In the genomic region with DNA sequence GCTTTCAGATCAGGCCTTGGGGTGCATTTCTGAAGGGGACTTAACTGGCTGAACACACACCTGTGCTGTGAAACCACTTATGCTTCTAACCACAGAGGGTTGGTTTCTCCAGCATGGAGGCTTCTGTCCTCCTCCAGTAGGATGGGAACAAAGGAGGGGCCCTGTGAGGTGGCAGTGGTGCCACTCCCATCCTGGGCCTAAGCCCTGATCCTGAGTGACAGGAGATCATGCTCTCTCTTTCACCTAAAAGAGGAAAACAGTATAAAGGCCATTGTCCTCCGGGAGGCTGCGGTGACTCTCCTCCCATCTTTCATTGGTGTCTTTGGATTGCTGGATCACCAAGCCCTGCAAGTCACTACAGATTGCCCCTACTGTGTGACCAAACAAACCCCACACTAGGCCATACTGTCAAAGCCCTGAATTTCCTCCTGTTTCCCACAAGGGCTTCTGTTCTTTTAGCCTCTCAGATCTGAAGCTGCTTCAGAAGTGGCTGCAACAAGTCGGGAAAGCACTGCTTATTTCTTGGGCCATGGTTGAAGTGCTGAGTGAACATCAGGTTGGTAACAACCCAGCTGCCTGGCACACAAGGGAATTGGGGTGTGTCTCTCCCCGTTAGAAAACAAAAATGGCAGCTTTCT, we compare ENCODE assay signal across 24 mouse cellular contexts.
A peak's percentile ranks its signal among the peaks of the same experiment; 100 is the strongest.
DNase-seq lines count a peak whose midpoint lies in the region; ATAC-seq and TF ChIP-seq lines count a peak whose summit lies in the region.
"Had no signal": no experiment of that assay in that cellular context is flagged by ENCODE, and none has a peak within 500 bp of the region (broad histone marks: within the 10 kb centered on the region; RNA-seq: fewer than 3 reads in every experiment).

No protein-coding gene starts in this region.

- H3K9me3 ChIP-seq in midbrain, embryonic 10.5 days (replicated peaks) = no peaks in the 10 kb centered on the region
- no peaks in the 10 kb centered on the region for H3K9me3 ChIP-seq in midbrain, embryonic 13.5 days
- H3K9me3 ChIP-seq in stomach, embryonic 16.5 days (replicated peaks; ENCODE audit: control insufficient read depth, low read length) = no peaks in the 10 kb centered on the region
- no peaks in the 10 kb centered on the region for H3K9me3 ChIP-seq in stomach, postnatal 0 days (ENCODE audit: control insufficient read depth, low read length)
- H3K9me3 ChIP-seq: embryonic facial prominence, embryonic 12.5 days; forebrain, embryonic 13.5 days; hindbrain, embryonic 12.5 days; hindbrain, embryonic 15.5 days had no signal

- DNase-seq in heart, adult 11 months = peak; percentile 67
- no peak for DNase-seq in heart, postnatal 36 days
- peak; percentile 43 for DNase-seq in midbrain, embryonic 10.5 days (ENCODE audit: low spot score)
- DNase-seq in stomach, postnatal 0 days (ENCODE audit: low spot score) = no peak
- DNase-seq in ovary, postnatal 36 days (ENCODE audit: low spot score) = no peak
- DNase-seq: adrenal gland, postnatal 10 days; adrenal gland, postnatal 36 days; cerebellum, adult 18-20 months; cerebellum, adult 9-10 months; cerebellum, postnatal 14 days; gastrocnemius, adult 2 months; gastrocnemius, postnatal 14 days; heart, adult 18-20 months had no signal

- H3K4me3 ChIP-seq in midbrain, embryonic 10.5 days = no peak overlapping the region
- no peak overlapping the region for H3K4me3 ChIP-seq in midbrain, embryonic 13.5 days (replicated peaks)
- no peak overlapping the region for H3K4me3 ChIP-seq in stomach, embryonic 16.5 days (replicated peaks; ENCODE audit: low read length)
- H3K4me3 ChIP-seq in stomach, postnatal 0 days (ENCODE audit: low read depth, low read length) = no peak overlapping the region
- H3K4me3 ChIP-seq: embryonic facial prominence, embryonic 12.5 days; erythroblast, embryonic 14.5 days; forebrain, embryonic 13.5 days; gastrocnemius, adult 2 months; hindbrain, embryonic 12.5 days; hindbrain, embryonic 15.5 days had no signal

- H3K36me3 ChIP-seq in midbrain, embryonic 10.5 days = no peaks in the 10 kb centered on the region
- no peaks in the 10 kb centered on the region for H3K36me3 ChIP-seq in midbrain, embryonic 13.5 days
- no peaks in the 10 kb centered on the region for H3K36me3 ChIP-seq in stomach, embryonic 16.5 days (ENCODE audit: control insufficient read depth, insufficient read depth, low read length)
- no peaks in the 10 kb centered on the region for H3K36me3 ChIP-seq in stomach, postnatal 0 days (ENCODE audit: control insufficient read depth, insufficient read depth, low read length)
- H3K36me3 ChIP-seq: embryonic facial prominence, embryonic 12.5 days; hindbrain, embryonic 12.5 days; hindbrain, embryonic 15.5 days had no signal

- H3K4me1 ChIP-seq in midbrain, embryonic 10.5 days = peaks cover 30% of the 10 kb centered on the region
- H3K4me1 ChIP-seq in midbrain, embryonic 13.5 days (replicated peaks) = peaks cover 15% of the 10 kb centered on the region
- peaks cover 4% of the 10 kb centered on the region; the same call in 1 of the 2 replicates for H3K4me1 ChIP-seq in stomach, embryonic 16.5 days (ENCODE audit: control insufficient read depth, insufficient read depth, low read length)
- no peaks in the 10 kb centered on the region for H3K4me1 ChIP-seq in stomach, postnatal 0 days (replicated peaks; ENCODE audit: control insufficient read depth, insufficient read depth)

- TF ChIP-seq EP300 in stomach, postnatal 0 days (optimal IDR thresholded peaks at IDR 0.05) = no peak

- no peak for TF ChIP-seq CTCF in stomach, postnatal 0 days (IDR thresholded peaks at IDR 0.05; ENCODE audit: low read depth)

- WGBS in midbrain, embryonic 10.5 days = 27% methylated on average over 4 of the region's 4 CpGs
- 27% methylated on average over 4 of the region's 4 CpGs for WGBS in midbrain, embryonic 13.5 days
- 67% methylated on average over 4 of the region's 4 CpGs for WGBS in stomach, embryonic 16.5 days
- WGBS in stomach, postnatal 0 days = 62% methylated on average over 4 of the region's 4 CpGs

- no peak for ATAC-seq in midbrain, embryonic 13.5 days
- ATAC-seq in stomach, embryonic 16.5 days (ENCODE audit: insufficient read depth, low FRiP score) = 0 out of 2 replicates have a peak, but pooled peaks have one; percentile 30
- no peak for ATAC-seq in stomach, postnatal 0 days (ENCODE audit: low FRiP score, low TSS enrichment)
- ATAC-seq: activated CD4-positive, CD25-positive, alpha-beta regulatory T cell, adult 4 months; CD4-positive, CD25-positive, alpha-beta regulatory T cell, adult 4 months; intestine, postnatal 0 days had no signal

- H3K27me3 ChIP-seq in midbrain, embryonic 10.5 days (ENCODE audit: low read depth, poor library complexity, severe bottlenecking) = peaks cover 26% of the 10 kb centered on the region
- H3K27me3 ChIP-seq in midbrain, embryonic 13.5 days = no peaks in the 10 kb centered on the region
- H3K27me3 ChIP-seq in stomach, embryonic 16.5 days (ENCODE audit: control insufficient read depth, insufficient read depth, low read length) = no peaks in the 10 kb centered on the region
- no peaks in the 10 kb centered on the region for H3K27me3 ChIP-seq in stomach, postnatal 0 days (ENCODE audit: control insufficient read depth, insufficient read depth, low read length)
- H3K27me3 ChIP-seq: embryonic facial prominence, embryonic 12.5 days; forebrain, embryonic 13.5 days; hindbrain, embryonic 12.5 days; hindbrain, embryonic 15.5 days had no signal

- intact Hi-C loops in heart, postnatal 36 days (cut with DNase I) = no loop called here

- no peak overlapping the region for H3K4me2 ChIP-seq in midbrain, embryonic 13.5 days (replicated peaks)
- no peak overlapping the region for H3K4me2 ChIP-seq in stomach, embryonic 16.5 days (ENCODE audit: low read depth, low read length)
- H3K4me2 ChIP-seq in stomach, postnatal 0 days (replicated peaks; ENCODE audit: low read depth) = no peak overlapping the region
- H3K4me2 ChIP-seq: embryonic facial prominence, embryonic 12.5 days; forebrain, embryonic 13.5 days; hindbrain, embryonic 12.5 days; hindbrain, embryonic 15.5 days had no signal

- H3K9ac ChIP-seq in midbrain, embryonic 13.5 days (replicated peaks) = no peak overlapping the region
- H3K9ac ChIP-seq in stomach, embryonic 16.5 days (ENCODE audit: low read length) = no peak overlapping the region
- no peak overlapping the region for H3K9ac ChIP-seq in stomach, postnatal 0 days (ENCODE audit: low read length)
- H3K9ac ChIP-seq: embryonic facial prominence, embryonic 12.5 days; forebrain, embryonic 13.5 days; forebrain, postnatal 0 days; hindbrain, embryonic 12.5 days; hindbrain, embryonic 15.5 days had no signal

- peak overlapping the region; percentile 69 for H3K27ac ChIP-seq in midbrain, embryonic 10.5 days (replicated peaks)
- no peak overlapping the region for H3K27ac ChIP-seq in midbrain, embryonic 13.5 days
- no peak overlapping the region for H3K27ac ChIP-seq in stomach, embryonic 16.5 days (ENCODE audit: low read length)
- H3K27ac ChIP-seq in stomach, postnatal 0 days (replicated peaks) = no peak overlapping the region
- H3K27ac ChIP-seq: embryonic facial prominence, embryonic 12.5 days; forebrain, embryonic 13.5 days; gastrocnemius, adult 2 months; hindbrain, embryonic 12.5 days; hindbrain, embryonic 15.5 days had no signal

Comparison
In these comparisons a context has a peak if more than half of its experiments do, and no peak if none do; other contexts are left out.
1. DNase-seq: peak in heart, adult 11 months (single experiment) and midbrain, embryonic 10.5 days (single experiment); none in heart, postnatal 36 days (0 of 2), stomach, postnatal 0 days (single experiment) and ovary, postnatal 36 days (single experiment).